Mouse (Mus musculus): ENCODE measurements around the gene Skap1.

DNA sequence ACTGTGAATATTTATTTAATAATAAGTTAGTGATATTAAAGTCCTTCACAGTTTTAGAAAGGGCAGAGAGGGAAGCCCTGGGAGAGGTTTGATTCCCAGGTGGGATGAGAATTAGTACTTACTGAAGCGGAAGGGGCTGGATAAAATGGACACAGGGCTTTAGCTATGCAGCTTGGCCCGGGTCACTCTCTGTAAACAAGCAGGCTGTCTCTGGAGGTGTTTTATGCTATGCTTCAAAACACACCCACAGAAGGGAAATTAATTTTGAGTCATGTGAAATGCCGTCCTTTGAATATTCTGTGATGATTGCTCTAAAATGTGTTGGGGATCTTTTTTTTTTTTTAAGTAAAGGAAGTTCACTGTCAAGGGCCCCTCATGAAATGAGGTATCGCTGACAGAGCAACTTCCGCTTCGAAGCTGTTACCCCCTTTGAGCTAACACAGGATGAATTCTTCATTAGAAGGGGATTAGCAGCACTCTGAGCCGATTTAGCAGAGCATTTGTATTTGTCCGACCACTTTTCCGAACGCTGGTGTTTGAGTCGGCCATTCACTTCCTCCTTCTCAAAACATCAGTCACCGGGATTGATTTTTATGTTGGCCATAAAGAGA is 40.2 kb downstream of the Skap1 start:
- TF ChIP-seq CTCF (IDR thresholded peaks at IDR 0.05; ENCODE audit: control insufficient read depth, insufficient read depth, low read length) (no peak), POLR2A (IDR thresholded peaks at IDR 0.05; ENCODE audit: borderline replicate concordance, control insufficient read depth, low read depth, low read length) (no peak)
